15 mouse cellular contexts compared by ENCODE assay signal in the genomic region with DNA sequence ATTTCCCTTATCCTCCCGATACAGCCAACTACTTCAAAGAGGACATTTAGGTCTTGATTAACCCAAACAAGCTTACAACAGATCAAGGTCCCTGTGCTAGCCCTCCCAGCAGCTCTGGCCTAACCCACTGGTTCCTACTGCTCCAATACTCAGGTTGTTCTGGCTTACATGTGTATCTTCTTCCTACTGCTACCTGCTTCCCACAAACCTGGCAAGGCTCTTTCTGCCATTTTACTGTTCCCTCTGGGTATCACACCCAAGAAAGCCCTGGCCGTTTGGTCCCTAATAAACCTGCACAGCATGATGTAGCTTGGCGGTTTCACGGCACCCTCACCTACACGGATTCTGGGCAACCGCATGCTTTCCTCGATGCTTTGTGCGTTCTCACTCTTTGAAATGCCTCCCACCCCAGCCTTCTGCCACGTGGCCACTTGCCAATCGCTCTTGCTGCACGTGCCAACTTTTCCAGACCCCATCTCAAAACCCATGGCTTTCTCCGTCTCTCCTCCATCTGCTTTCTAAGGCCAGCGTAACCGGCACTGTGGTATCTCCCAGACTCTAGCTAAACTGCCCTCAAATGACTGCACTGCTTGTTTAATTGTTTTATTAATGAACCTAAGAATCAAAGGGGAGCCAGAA.
DNase-seq lines count a peak whose midpoint lies in the region.
"Had no signal": no experiment of that assay in that cellular context is flagged by ENCODE, and none has a peak within 500 bp of the region (broad histone marks: within the 10 kb centered on the region; RNA-seq: fewer than 3 reads in every experiment).

No protein-coding gene starts in this region.

- peak; percentile 23 to 47 for DNase-seq in cerebellum, postnatal 25 days
- no peak for DNase-seq in cerebellum, adult 11 months
- DNase-seq in layer of hippocampus, adult 11-12 months (ENCODE audit: low spot score): peak; percentile 8
- DNase-seq in layer of hippocampus, adult 9-11 months: no peak
- DNase-seq in right cerebral cortex, postnatal 4 days: peak; percentile 53
- no peak for DNase-seq in right cerebral cortex, postnatal 25 days
- no peak for DNase-seq in urinary bladder, adult 2 months (ENCODE audit: low spot score)
- no peak for DNase-seq in frontal cortex, postnatal 25 days (ENCODE audit: low spot score in 2 of 2)
- DNase-seq: adrenal gland, adult 8-10 months; heart, adult 2 months; kidney, adult 11 months; kidney, postnatal 4 days; lung, adult 2 months; retina, postnatal 1 day; thymus, adult 2 months had no signal

Comparison
In these comparisons a context has a peak if more than half of its experiments do, and no peak if none do; other contexts are left out.
1. DNase-seq: peak in cerebellum, postnatal 25 days (2 of 2), layer of hippocampus, adult 11-12 months (single experiment) and right cerebral cortex, postnatal 4 days (single experiment); none in cerebellum, adult 11 months (single experiment), layer of hippocampus, adult 9-11 months (single experiment), right cerebral cortex, postnatal 25 days (single experiment), urinary bladder, adult 2 months (single experiment) and frontal cortex, postnatal 25 days (0 of 2).